Mouse (Mus musculus): ENCODE data around the gene Klra5.
"Not testable (repeated sequence)": the region's sequence is repeated elsewhere in the genome, so short reads cannot be mapped to it uniquely, and the experiment has no call there.

Gene Klra5

GRCm38 (mm10) chr6:129917476-129917946 is at the start of gene Klra5:
TSS of gene Klra5 (minus strand) at chr6:129917650.
- not testable (repeated sequence) for DNase-seq (ENCODE audit: low spot score in 2 of 2)

GRCm38 (mm10) chr6:129916996-129917395 is 454 bp downstream of the Klra5 start:
- no peak for DNase-seq (ENCODE audit: low spot score in 2 of 2)

DNA sequence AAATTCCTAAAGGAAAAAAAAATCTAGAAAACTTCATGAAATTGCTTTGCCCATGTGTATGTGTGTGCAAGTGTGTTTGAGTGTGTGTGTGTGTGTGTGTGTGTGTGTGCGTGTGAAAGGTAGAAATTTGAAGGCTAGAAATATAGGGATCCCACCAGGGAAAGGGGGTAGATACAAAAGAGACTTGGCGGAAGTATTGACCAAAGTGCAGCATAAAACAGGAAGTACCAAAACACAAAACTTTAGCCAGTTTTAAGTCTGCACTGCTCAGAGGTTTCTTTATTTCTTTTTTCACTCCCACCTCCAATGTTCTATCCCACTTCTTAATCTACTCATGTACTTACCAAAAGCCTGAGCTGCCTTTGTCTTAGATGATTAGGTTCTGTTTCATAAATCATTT is 34.9 kb downstream of the Klra5 start:
- no peak for DNase-seq (ENCODE audit: low spot score in 2 of 2)

DNA sequence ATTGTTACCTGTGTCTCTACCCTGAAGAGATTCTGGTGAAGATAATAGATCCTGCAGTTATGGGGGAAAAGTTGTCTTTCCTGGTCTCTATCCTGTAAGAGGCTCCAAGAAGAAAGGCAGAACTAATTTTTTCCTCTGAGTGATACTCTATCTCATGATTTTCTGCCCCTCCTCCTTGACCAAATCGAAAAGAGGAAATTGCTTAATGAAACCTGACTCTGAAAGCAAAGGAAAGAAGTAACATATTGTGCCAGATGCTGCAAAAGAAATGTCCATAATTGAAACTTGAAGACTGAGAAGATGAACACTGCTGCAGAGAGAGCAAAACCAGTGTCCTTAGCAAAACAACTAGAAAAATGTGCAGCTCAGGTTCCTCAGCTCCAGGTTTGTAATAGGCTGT is 40.9 kb downstream of the Klra5 start, which contains the start of gene Klra17:
Gene Klra17 (minus strand): TSS at position 124 of the 400 bp plus-strand sequence.
- no peak for DNase-seq (ENCODE audit: low spot score in 2 of 2)

DNA sequence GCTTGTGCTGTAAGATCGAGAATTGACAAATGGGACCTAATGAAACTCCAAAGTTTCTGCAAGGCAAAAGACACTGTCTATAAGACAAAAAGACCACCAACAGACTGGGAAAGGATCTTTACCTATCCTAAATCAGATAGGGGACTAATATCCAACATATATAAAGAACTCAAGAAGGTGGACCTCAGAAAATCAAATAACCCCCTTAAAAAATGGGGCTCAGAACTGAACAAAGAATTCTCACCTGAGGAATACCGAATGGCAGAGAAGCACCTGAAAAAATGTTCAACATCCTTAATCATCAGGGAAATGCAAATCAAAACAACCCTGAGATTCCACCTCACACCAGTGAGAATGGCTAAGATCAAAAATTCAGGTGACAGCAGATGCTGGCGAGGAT is 55.1 kb downstream of the Klra5 start, which contains the start of gene Gm17631:
Gene Gm17631 (plus strand): TSS at position 301 of the 400 bp plus-strand sequence.
- not testable (repeated sequence) for DNase-seq (ENCODE audit: low spot score in 2 of 2)

All from urinary bladder, adult 18-20 months (tissue).